Mouse (Mus musculus) activated CD4-positive, CD25-positive, alpha-beta regulatory T cell, adult 9 weeks (primary cell): ENCODE data around the gene Dctn5. TPM values are rescaled to one million over a fixed set of nuclear protein-coding genes. Genes with fewer than 3 reads are reported as not detected.

ENCODE experiments used
- polyA plus RNA-seq: library from polyadenylated mRNA; unstranded; fragments of 100-300 nt; shearing (Covaris generic); gene quantifications from one replicate; pipeline ENCODE4 v1.2.1, GENCODE M21; 2017

Dctn5 gene
- polyA plus RNA-seq, result 153 TPM

DNA sequence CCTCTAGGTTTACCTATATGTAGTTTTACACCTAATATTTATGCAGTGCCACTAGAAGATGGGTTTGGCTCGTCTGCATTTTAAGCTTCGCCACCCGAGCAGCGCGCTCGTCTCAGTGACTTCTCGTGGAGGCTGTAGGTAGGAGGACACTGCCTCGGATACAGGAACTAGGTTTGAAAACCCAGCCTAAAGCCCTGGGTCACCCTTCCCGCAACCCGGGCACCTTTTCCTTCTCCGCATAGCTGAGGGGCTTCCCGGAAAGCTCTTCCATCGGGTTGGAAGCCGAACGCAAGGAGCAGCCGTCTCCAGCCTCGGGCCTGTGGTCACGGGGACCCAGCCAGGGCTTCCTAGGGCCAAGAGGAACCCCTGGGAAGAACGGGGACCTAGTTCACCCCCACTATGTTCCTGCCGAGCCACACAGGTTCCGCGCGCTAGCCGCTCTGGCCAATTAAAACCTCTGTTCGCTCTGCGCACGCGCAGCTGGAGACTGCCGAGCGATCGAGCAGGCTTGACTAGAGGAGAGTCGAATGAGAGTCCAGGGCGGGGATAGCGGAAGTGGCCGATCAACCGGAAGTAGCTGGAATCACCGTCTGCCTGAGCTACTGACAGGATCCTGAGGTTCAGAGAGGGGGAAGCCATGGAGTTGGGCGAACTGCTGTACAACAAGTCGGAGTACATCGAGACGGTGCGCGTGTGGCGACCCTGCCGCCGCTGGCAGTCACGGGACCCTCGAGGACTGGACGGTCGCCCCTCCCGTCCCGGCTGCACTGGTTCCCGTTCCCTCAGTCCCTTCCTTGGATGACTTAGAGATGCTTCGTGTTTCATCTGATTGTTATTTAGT, at the start of gene Dctn5, which contains the start of gene Palb2:
Gene Dctn5, plus strand, starts transcription at position 545 of the 841 bp plus-strand sequence.
Gene Palb2, minus strand, starts transcription at position 489 of the 841 bp plus-strand sequence.

DNA sequence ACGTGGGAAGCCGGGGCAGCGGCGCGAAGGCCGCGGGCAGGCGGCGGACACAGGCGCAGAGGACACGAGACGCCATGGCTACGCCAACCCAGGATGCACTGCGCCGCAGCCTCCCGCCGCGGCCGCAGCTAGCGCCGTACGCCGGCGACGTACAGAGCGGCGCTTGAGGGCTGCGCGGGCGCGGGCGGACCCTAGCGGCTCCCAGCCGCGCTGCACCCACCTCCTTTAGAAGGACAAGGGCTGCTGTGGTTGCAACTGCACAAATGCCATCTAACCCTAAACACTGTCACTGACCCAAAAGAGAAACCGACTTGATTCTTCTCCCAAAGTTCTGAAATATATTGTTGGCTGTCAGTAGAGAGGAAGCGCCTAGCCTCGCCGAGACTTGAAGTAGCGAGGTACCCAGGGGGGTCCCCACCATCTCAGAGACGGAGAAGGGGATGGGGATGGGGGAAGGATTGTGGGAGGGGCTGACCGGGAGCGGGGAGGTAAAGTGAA, 31.0 kb upstream of the Dctn5 start, which contains the start of gene Ndufab1:
Gene Ndufab1, minus strand, starts transcription at position 140 of the 498 bp plus-strand sequence.

DNA sequence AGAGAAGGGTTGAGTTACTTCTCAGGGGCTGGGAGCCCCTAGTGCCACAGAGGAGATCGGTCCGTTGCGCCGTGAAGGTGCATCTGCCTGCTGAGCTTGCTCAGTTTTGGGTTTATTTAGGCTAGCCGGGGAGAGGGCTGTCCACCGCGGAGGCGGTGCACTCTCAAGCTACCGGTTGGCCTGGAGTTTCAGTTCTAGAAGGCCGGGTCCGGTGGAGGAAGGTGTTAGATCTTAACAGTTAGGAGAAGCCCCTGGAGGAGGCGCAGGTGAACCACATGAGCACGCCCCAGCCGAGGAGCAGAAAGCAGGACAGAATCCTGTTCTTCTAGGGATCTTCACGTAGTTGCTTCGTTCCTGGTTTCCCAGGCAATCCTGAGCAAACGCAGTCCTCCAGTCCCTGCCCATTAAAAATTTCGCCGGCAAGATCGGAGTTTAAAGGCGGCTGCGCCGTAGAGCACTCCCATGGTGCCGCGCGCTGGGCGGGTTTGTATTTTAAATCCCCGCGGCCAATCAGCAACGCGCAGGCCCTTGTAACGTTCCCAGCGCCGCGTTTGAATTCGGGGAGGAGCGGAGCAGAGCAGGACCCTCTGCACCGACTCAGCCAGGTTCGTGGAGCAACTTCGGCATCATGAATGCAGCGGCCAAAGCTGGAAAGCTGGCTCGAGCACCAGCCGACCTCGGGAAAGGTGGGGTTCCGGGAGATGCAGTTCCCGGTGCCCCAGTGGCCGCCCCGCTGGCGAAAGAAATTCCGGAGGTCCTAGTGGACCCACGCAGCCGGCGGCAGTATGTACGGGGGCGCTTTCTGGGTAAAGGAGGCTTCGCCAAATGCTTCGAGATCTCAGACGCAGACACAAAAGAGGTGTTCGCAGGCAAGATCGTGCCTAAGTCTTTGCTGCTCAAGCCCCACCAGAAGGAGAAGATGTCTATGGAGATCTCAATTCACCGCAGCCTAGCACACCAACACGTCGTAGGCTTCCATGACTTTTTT, 26.4 kb downstream of the Dctn5 start, which contains the start of gene Plk1:
Gene Plk1, plus strand, starts transcription at position 525 of the 988 bp plus-strand sequence.

DNA sequence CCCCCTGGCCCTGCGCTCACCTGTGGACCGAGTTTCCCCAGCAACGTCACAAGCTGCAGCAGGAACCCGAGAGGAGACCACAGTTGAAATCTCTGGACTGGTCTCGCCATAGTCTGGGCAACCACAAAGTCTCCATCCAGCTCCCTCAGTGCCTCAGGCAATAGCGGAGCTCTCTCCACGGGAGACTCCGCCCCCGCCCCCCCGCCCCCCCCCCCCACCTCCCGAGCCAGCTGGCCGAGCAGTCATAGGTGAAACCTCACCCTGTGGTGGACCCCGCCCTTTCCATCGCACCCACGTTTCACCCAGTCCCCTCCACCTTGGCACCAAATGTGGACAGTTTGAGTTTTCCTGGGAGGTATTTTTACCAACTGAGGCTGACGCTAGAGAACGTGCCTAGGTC, 53.2 kb downstream of the Dctn5 start, which contains the start of gene Ern2:
Gene Ern2, minus strand, starts transcription at position 165 of the 400 bp plus-strand sequence.

Other genes starting within 250 kb of the Dctn5 start
- gene Cog7, start 151.3 kb upstream of the Dctn5 start, polyA plus RNA-seq, result 15.3 TPM
- 4.1 TPM for gene Gga2, start 111.8 kb upstream of the Dctn5 start, polyA plus RNA-seq
- gene Ubfd1, start 65.9 kb upstream of the Dctn5 start, polyA plus RNA-seq, result 13.1 TPM
- 16.3 TPM for gene Ears2, start 65.8 kb upstream of the Dctn5 start, polyA plus RNA-seq
- gene Ndufab1, start 31.2 kb upstream of the Dctn5 start, polyA plus RNA-seq, result 181 TPM
- gene Palb2, start 56 bp upstream of the Dctn5 start, polyA plus RNA-seq, result 8.2 TPM
- 8.2 TPM for gene Plk1, start 26.4 kb downstream of the Dctn5 start, polyA plus RNA-seq
- gene Ern2, start 53.2 kb downstream of the Dctn5 start, polyA plus RNA-seq, result not detected
- gene Chp2, start 86.5 kb downstream of the Dctn5 start, polyA plus RNA-seq, result not detected
- gene Prkcb, start 155.7 kb downstream of the Dctn5 start, polyA plus RNA-seq, result 28.8 TPM